Mouse (Mus musculus) right cerebral cortex, postnatal 4 days (tissue): ENCODE results near the gene L3mbtl3.

Experiments
- DNase-seq: peaks from one replicate; pipeline ENCODE4 v3.0.0-alpha.2; 2022

Gene L3mbtl3

DNA sequence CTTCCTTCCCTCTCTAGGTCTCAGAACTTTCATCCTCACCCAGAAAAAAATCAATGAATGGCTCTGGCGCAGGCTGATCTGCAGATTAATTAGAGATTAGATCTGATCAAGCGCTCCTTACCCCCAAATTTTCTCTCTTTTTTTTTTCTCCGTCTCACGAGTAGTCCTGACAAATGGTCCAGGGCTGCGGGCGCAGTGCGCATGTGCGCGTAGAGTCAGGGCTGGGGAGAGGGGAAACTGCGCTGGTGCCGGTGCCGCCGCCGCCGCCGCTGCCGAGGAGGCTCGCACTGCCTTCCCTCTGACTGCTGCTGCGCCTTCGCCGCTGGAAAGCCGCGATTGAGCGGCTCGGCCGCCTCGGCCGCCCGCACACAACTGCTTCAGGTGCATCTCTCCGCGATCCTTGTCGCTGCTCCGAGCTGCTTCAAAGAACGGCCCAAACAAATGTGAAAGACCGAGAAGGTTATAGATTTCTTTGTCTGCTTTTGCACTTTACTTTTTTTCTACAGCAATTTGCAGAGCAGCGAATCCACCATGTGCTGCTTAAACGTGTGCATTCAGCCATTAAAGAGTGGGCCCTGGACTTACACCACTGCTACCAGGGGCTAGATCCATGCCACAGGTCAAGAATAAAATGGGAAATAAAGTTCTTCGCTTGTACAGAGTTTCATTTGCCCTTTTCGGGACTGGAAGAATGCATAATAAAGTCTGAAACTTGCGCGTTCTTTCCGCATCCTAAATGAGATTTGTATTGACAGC lies at the start of gene L3mbtl3:
Gene L3mbtl3, minus strand, starts transcription at position 182 of the 756 bp plus-strand sequence.
- DNase-seq, result peak; percentile 89

GRCm38 (mm10) chr10:26421168-26421567 lies 45.4 kb upstream of the L3mbtl3 start:
- DNase-seq, result no peak

GRCm38 (mm10) chr10:26388656-26389055 lies 12.9 kb upstream of the L3mbtl3 start:
- no peak for DNase-seq

- DNase-seq, result no peak
Observed at GRCm38 (mm10) chr10:26377332-26377602, 1.5 kb upstream of the L3mbtl3 start.

- no peak for DNase-seq
Observed at GRCm38 (mm10) chr10:26376546-26377331, 968 bp upstream of the L3mbtl3 start.

DNA sequence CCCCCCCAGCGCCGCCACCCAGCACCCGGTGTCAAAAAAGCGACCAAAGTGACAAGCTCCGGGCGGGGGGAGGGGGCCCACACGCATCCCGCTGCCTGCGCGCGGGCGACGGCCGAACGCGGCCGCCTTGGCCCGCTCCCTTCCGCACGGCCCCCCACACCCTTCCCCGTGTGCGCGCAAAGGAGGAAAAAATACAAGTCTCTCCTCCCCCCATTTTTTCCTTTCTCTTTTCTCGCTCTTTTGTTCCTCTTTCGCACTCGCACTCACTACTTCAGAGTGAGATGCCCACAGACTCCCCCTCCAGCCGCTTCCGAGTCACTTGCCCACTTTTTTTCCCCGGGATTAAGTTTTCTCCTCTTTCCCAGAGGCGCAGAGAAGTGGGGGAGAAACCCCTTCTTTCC lies 420 bp downstream of the L3mbtl3 start:
- peak; percentile 7 for DNase-seq

GRCm38 (mm10) chr10:26374436-26375311 lies 1.1 kb downstream of the L3mbtl3 start:
- DNase-seq, result peak; percentile 58

DNA sequence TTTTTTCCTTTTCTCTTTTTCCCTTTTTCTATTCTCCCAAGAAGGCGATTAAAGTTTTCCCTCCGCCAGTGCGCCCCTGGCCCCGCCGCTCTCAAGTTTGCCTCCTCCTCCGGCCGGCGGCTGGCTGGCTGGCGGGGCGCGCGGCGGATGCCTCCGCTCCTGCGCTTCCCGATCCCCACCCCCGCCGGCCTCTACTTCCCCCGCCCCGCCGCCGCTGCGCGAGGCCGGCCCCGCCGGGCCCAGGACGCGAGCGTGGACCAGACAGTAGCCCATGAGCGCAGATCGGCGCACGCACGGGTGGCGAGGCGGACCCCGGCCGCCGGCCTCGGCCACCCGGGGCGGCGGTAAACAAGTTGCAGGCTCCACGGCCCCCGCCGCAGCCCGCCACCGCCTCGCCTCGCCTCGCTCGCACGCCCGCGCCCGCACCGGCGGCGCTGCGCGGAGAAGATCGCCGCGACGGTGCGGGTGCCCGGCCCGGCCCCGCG lies 1.8 kb downstream of the L3mbtl3 start:
- DNase-seq, result peak; percentile 61

GRCm38 (mm10) chr10:26372940-26373931 lies 2.5 kb downstream of the L3mbtl3 start:
- peak; percentile 72 for DNase-seq

DNA sequence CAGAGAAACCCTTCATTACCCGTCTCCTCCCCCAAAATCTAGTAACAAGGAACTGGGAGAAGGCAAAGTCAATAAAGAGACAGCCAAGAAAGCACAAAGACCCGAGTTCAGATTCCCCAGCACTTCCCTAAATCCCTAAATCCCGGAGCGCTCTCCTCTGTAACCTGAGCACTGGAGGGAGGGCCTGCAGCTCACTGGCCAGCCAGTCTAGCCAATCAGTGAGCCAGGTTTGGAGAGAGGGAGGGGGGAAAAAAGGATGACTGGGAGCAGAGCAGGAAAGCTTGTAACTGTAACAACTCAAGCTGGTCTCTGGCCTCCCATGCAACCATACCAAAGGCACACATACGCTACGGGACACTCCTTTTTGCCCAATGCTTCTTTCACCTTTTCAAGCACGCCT lies 4.4 kb downstream of the L3mbtl3 start:
- DNase-seq, result no peak

DNA sequence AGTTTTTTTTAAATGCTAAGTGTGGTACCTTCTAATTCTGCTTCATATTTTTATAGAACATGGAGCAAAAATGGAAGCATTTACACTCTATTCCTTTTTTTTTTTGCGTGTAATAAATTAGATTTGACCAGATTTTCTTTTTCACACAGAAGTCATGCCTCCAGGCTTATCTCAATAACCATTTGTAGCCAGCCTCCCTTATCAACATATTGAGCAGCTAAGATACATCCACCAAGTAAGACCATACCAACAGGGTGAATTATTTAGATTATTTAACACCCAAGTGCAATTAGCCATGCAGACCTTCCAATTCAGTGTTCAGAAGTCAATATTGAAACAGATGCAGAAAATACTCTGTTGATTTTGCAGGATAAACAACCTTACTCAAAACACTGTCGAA lies 10.8 kb downstream of the L3mbtl3 start:
- no peak for DNase-seq

DNA sequence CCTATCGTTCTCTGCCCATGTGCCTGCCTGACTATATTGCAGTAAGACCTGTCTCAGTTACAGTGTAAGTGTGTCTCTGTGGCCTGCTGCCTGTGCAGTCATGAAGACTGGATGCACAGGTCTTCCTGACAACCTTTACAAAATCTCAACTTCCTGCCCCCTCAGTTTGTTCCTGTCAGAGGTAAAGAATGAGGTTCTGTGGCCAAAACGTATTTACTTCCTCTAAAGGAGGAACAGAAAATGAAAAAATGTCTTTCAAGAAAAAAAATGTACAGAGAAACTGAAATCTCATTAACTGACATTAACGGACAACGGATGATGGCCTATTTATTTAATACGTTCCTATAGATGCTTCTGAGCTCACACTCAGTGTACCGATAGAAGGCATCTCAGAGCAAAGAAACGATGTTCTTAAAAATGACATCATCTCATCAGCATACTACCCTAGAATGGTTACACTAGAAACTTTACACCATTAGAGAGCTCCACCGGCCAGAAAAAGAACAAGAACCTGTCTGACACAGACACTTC lies 11.4 kb downstream of the L3mbtl3 start:
- no peak for DNase-seq

GRCm38 (mm10) chr10:26363605-26364004 lies 12.2 kb downstream of the L3mbtl3 start:
- DNase-seq, result no peak

DNA sequence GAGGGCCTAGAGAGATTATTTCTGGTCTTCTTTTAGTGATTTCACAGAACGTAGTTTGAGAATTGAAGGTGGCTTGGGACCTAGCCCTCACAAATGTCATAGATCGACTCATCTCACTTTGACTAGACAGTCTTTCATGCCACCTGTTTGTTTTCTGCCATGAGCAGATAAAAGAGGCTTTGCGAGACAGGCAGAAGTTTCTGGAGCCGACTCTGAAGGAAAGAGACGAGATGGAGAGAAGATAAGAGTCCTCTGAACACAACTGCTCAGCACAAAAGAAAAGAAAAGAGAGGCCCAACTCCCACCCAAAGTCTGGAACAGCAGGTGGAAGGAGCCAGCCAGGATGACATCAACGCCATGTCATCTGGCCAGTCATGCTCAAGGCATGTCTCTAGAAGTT lies 17.0 kb downstream of the L3mbtl3 start:
- no peak for DNase-seq

DNA sequence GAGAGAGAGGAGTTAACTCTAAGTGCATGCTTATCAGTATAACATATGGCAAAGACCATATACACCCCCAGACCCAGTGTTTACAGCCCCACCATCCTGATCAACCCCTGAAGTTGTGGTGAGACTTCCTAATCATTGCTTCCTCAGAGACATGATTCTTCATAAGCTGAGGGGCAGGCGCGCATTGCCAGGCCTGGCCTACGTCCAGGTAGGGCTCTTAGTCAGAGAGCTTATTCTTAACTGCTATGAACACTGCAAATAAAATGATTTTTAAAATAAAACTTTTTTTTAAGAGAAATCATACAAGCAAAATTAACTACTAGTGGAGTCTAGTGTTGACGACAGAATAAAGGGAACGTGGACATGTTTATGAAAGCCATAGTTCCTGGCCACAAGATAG lies 17.5 kb downstream of the L3mbtl3 start:
- DNase-seq, result peak; percentile 27

DNA sequence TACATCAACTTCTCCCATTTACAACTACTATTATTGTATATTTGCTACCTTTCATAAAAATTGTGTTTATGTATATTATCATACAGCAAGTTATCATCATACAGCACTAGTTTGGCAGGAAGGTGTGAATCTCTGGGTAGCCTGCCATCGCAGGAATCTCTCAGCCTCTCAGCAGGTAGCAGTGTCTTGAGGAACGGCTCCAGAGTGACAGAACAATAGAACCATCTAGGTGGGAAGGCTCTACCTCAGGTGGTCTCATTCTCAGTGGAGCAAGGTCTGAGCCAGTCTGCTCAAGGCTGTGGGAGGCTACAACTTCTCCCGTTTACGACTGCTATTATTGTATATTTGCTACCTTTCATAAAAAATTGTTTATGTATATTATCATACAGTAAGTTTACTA lies 22.0 kb downstream of the L3mbtl3 start:
- no peak for DNase-seq

DNA sequence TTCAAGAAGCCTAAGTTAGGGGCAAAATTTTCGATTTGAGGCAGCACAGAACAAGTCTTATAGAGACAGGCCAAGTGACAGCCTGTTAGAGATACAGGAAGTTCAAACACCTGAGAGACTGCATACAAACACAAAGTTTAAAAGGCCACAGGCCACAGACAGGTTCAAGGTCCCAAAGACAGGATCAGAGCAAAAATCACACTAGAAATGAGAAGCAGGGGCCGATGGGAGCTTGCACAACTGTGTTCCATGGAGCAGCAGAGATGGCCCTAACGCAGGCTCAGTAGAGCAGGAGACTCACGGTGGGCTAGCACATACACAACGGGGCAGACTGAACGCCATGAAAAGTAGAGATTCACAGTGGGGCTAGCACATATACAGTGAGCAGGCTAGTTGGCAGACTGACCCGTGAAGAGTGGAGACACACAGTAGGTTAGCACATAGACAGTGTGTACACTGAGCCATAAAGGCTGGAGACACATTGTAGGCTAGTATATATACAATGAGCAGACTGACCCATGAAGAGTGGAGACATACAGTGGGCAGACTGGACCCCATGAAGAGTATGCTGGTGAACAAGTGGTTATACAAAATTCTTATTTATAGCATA lies 24.5 kb downstream of the L3mbtl3 start:
- DNase-seq, result no peak

DNA sequence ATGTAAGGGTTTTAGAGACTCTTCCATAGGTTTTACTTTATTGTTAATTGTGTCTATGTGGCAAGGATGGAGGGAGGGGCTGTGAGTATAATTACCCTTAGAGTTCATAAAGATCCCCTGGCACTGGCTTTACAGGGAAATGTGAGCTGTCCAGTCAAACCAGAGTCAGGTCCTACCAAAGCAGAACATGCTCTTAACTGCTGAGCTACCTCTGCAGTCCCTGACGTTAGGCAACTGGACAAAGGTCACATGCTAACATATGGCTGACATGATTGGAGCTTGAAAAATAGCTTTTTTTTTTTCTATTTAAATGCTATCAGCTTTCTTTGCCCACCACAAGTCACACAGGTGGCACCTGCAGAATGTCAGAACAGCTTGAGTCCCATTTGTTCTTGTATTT lies 25.6 kb downstream of the L3mbtl3 start:
- no peak for DNase-seq

DNA sequence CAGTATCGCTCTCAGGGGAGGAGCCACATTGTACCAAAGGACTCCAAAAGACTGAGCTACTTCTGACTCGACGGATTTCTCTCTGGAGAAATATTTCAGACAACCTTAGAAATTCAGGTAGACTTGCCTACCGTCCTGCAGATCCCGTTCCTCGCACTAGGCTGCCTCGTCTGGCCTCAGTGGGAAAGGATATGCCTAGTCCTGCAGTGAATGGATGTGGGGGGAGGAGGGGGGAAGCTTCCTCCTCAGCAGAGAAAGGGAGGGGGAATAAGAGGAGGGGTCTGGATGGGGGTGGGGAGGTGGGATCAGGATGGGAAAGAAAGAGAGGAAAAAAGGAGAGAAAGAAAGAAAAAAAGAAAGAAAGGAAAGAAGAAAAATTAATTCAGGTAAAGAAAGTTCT lies 28.2 kb downstream of the L3mbtl3 start:
- DNase-seq, result no peak

DNA sequence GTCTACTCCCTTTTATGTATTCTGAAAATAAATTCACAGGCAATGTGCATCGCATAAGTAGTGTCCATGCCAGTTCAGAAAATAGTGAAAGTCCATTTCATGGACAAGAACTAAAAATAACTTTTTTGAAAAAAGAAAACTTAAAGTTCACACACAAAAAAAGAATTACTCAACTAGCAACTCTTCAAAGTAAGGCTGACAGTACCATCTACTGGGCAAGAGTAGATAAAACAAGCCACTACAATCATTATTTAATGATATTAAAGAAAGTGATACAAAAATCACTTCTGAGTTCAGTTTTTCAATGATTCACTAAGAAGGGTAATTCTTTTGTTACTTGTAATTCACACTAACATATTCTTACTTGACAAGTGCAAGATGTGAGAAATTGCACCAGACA lies 29.9 kb downstream of the L3mbtl3 start:
- no peak for DNase-seq

- DNase-seq, result no peak
Observed at GRCm38 (mm10) chr10:26337896-26338503, 37.8 kb downstream of the L3mbtl3 start.
